Mouse (Mus musculus): ENCODE data around the gene Art3. TPM values are rescaled to one million over a fixed set of nuclear protein-coding genes. Genes with fewer than 3 reads are reported as not detected.

Art3 gene
- total and polyA plus RNA-seq, 2 experiments from 2014 or later: 4.1 to 10.2 TPM

- Histone ChIP-seq H3K27me3 (ENCODE audit: insufficient read depth, low read length) (no peaks in the 10 kb centered on the region), H3K36me3 (ENCODE audit: insufficient read depth, low read length) (no peaks in the 10 kb centered on the region), H3K4me2 (ENCODE audit: low read depth, low read length) (no peak overlapping the region), H3K4me3 (ENCODE audit: low read length) (no peak overlapping the region), H3K4me1 (ENCODE audit: insufficient read depth, low read length) (0 out of 2 replicates have a peak, but pooled peaks cover 5% of the 10 kb centered on the region), H3K9ac (replicated peaks; ENCODE audit: low read length) (no peak overlapping the region), H3K9me3 (ENCODE audit: low read length) (no peaks in the 10 kb centered on the region), H3K27ac (no peak overlapping the region)
- no peak for TF ChIP-seq CTCF (IDR thresholded peaks at IDR 0.05; ENCODE audit: low read depth)
- WGBS: 69% methylated on average over 10 of the region's 10 CpGs
- ATAC-seq (no peak), DNase-seq (ENCODE audit: low spot score) (no peak)
Measured at GRCm38 (mm10) chr5:92368392-92368791, 36.8 kb downstream of the Art3 start.

- DNase-seq (ENCODE audit: low spot score) (peak; percentile 77), ATAC-seq (peak; percentile 97)
- Histone ChIP-seq H3K4me3 (ENCODE audit: low read length) (no peak overlapping the region), H3K4me1 (ENCODE audit: insufficient read depth, low read length) (0 out of 2 replicates have a peak, but pooled peaks cover 5% of the 10 kb centered on the region), H3K4me2 (ENCODE audit: low read depth, low read length) (peak overlapping the region; percentile 4; the same call in 1 of the 2 replicates), H3K36me3 (ENCODE audit: insufficient read depth, low read length) (no peaks in the 10 kb centered on the region), H3K9ac (replicated peaks; ENCODE audit: low read length) (no peak overlapping the region), H3K27ac (peak overlapping the region; percentile 60; the same call in 1 of the 2 replicates), H3K27me3 (ENCODE audit: insufficient read depth, low read length) (no peaks in the 10 kb centered on the region), H3K9me3 (ENCODE audit: low read length) (no peaks in the 10 kb centered on the region)
- peak; percentile 41 for TF ChIP-seq CTCF (IDR thresholded peaks at IDR 0.05; ENCODE audit: low read depth)
- WGBS: 56% methylated on average over 13 of the region's 13 CpGs
Measured at GRCm38 (mm10) chr5:92369151-92369994, 37.7 kb downstream of the Art3 start.

- H3K9me3 ChIP-seq (ENCODE audit: low read length): no peaks in the 10 kb centered on the region
- no peaks in the 10 kb centered on the region for H3K27me3 ChIP-seq (ENCODE audit: insufficient read depth, low read length)
- H3K36me3 ChIP-seq (ENCODE audit: insufficient read depth, low read length): no peaks in the 10 kb centered on the region
- DNase-seq (ENCODE audit: low spot score) (no peak), ATAC-seq (no peak)
- no peak overlapping the region for H3K27ac ChIP-seq
- H3K9ac ChIP-seq (replicated peaks; ENCODE audit: low read length): no peak overlapping the region
- H3K4me2 ChIP-seq (ENCODE audit: low read depth, low read length): no peak overlapping the region
- no peak for TF ChIP-seq CTCF (IDR thresholded peaks at IDR 0.05; ENCODE audit: low read depth)
- 79% methylated on average over 6 of the region's 6 CpGs for WGBS
- 0 out of 2 replicates have a peak, but pooled peaks cover 5% of the 10 kb centered on the region for H3K4me1 ChIP-seq (ENCODE audit: insufficient read depth, low read length)
- no peak overlapping the region for H3K4me3 ChIP-seq (ENCODE audit: low read length)
Measured at GRCm38 (mm10) chr5:92370392-92370791, 38.8 kb downstream of the Art3 start.

- Histone ChIP-seq H3K4me1 (ENCODE audit: insufficient read depth, low read length) (0 out of 2 replicates have a peak, but pooled peaks cover 5% of the 10 kb centered on the region), H3K27ac (no peak overlapping the region), H3K4me2 (ENCODE audit: low read depth, low read length) (no peak overlapping the region), H3K9me3 (ENCODE audit: low read length) (no peaks in the 10 kb centered on the region), H3K27me3 (ENCODE audit: insufficient read depth, low read length) (no peaks in the 10 kb centered on the region), H3K36me3 (ENCODE audit: insufficient read depth, low read length) (no peaks in the 10 kb centered on the region), H3K9ac (replicated peaks; ENCODE audit: low read length) (no peak overlapping the region), H3K4me3 (ENCODE audit: low read length) (no peak overlapping the region)
- DNase-seq (ENCODE audit: low spot score) (no peak), ATAC-seq (no peak)
- 73% methylated on average over 6 of the region's 6 CpGs for WGBS
- TF ChIP-seq CTCF (IDR thresholded peaks at IDR 0.05; ENCODE audit: low read depth): no peak
Measured at GRCm38 (mm10) chr5:92370891-92371290, 39.3 kb downstream of the Art3 start.

GRCm38 (mm10) chr5:92371361-92371976 lies 39.8 kb downstream of the Art3 start:
- ATAC-seq (peak; percentile 74), DNase-seq (ENCODE audit: low spot score) (peak; percentile 34)
- Histone ChIP-seq H3K4me2 (ENCODE audit: low read depth, low read length) (no peak overlapping the region), H3K4me1 (ENCODE audit: insufficient read depth, low read length) (0 out of 2 replicates have a peak, but pooled peaks cover 5% of the 10 kb centered on the region), H3K9ac (replicated peaks; ENCODE audit: low read length) (no peak overlapping the region), H3K36me3 (ENCODE audit: insufficient read depth, low read length) (no peaks in the 10 kb centered on the region), H3K27ac (no peak overlapping the region), H3K9me3 (ENCODE audit: low read length) (no peaks in the 10 kb centered on the region), H3K4me3 (ENCODE audit: low read length) (no peak overlapping the region), H3K27me3 (ENCODE audit: insufficient read depth, low read length) (no peaks in the 10 kb centered on the region)
- WGBS: 55% methylated on average over 14 of the region's 14 CpGs
- TF ChIP-seq CTCF (IDR thresholded peaks at IDR 0.05; ENCODE audit: low read depth): 0 out of 2 replicates have a peak, but pooled peaks have one; percentile 17

GRCm38 (mm10) chr5:92372605-92373004 lies 41.0 kb downstream of the Art3 start:
- H3K27ac ChIP-seq: no peak overlapping the region
- H3K27me3 ChIP-seq (ENCODE audit: insufficient read depth, low read length): no peaks in the 10 kb centered on the region
- no peak overlapping the region for H3K4me3 ChIP-seq (ENCODE audit: low read length)
- TF ChIP-seq CTCF (IDR thresholded peaks at IDR 0.05; ENCODE audit: low read depth): no peak
- no peaks in the 10 kb centered on the region for H3K9me3 ChIP-seq (ENCODE audit: low read length)
- DNase-seq (ENCODE audit: low spot score): no peak
- ATAC-seq: no peak
- no peaks in the 10 kb centered on the region for H3K36me3 ChIP-seq (ENCODE audit: insufficient read depth, low read length)
- 0 out of 2 replicates have a peak, but pooled peaks cover 5% of the 10 kb centered on the region for H3K4me1 ChIP-seq (ENCODE audit: insufficient read depth, low read length)
- no peak overlapping the region for H3K9ac ChIP-seq (replicated peaks; ENCODE audit: low read length)
- H3K4me2 ChIP-seq (ENCODE audit: low read depth, low read length): no peak overlapping the region
- WGBS: 88% methylated on average over 2 of the region's 2 CpGs
